Mouse (Mus musculus) myocyte (in vitro differentiated cells): ENCODE measurements around the gene Gng4.

Experiments
- E2F4 ChIP-seq: IDR thresholded peaks from one replicate; pipeline ENCODE4 v1.6.1; 2011; ENCODE audit warnings: mild to moderate bottlenecking, control low read depth, moderate library complexity; ENCODE audit not compliant: insufficient read depth
- MAX ChIP-seq: IDR thresholded peaks from one replicate; pipeline ENCODE4 v1.6.1; 2011; ENCODE audit warnings: low read depth, mild to moderate bottlenecking, control low read depth
- MYOD1 ChIP-seq, 3 experiments: IDR thresholded peaks; one replicate each; pipeline ENCODE4 v1.6.1; 2011; ENCODE audit warnings: control low read depth in 2 of 3, low read depth in 2 of 3, mild to moderate bottlenecking in 2 of 3, moderate library complexity in 1 of 3; ENCODE audit not compliant: insufficient read length in 2 of 3, control insufficient read depth in 1 of 3
- POLR2A ChIP-seq: IDR thresholded peaks from one replicate; pipeline ENCODE4 v1.6.1; 2011; ENCODE audit warnings: low read depth, mild to moderate bottlenecking, control low read depth, moderate library complexity; ENCODE audit not compliant: insufficient read length
- POLR2AphosphoS2 ChIP-seq: IDR thresholded peaks from one replicate; pipeline ENCODE4 v1.6.1; 2011; ENCODE audit warnings: low read depth, control low read depth; ENCODE audit not compliant: insufficient read length
- USF1 ChIP-seq: IDR thresholded peaks from one replicate; pipeline ENCODE4 v1.6.1; 2011; ENCODE audit warnings: low read depth, mild to moderate bottlenecking, control low read depth, moderate library complexity

- TF ChIP-seq MYOD1 (IDR thresholded peaks at IDR 0.05; ENCODE audit: control insufficient read depth in 1 of 3, insufficient read length in 2 of 3, low read depth in 2 of 3) (no peak), POLR2A (no peak), E2F4 (no peak), POLR2AphosphoS2 (no peak), MAX (no peak), USF1 (no peak)
Measured at GRCm38 (mm10) chr13:13867922-13868321, 84.1 kb downstream of the Gng4 start.
